Mouse (Mus musculus): ENCODE results near the gene Ccdc50.

Ccdc50 gene

GRCm38 (mm10) chr16:27395251-27396037 is 6.8 kb downstream of the Ccdc50 start:
- DNase-seq (ENCODE audit: low spot score in 2 of 2): no peak

GRCm38 (mm10) chr16:27396951-27397350 is 8.3 kb downstream of the Ccdc50 start:
- DNase-seq (ENCODE audit: low spot score in 2 of 2): no peak

- DNase-seq (ENCODE audit: low spot score in 2 of 2): no peak
These were observed 10.5 kb downstream of the Ccdc50 start for GRCm38 (mm10) chr16:27399026-27399718.

GRCm38 (mm10) chr16:27399719-27400253 is 11.1 kb downstream of the Ccdc50 start:
- DNase-seq (ENCODE audit: low spot score in 2 of 2): no peak

- DNase-seq (ENCODE audit: low spot score in 2 of 2): no peak
These were observed 12.9 kb downstream of the Ccdc50 start for GRCm38 (mm10) chr16:27401579-27401978.

GRCm38 (mm10) chr16:27404107-27404506 is 15.4 kb downstream of the Ccdc50 start:
- no peak for DNase-seq (ENCODE audit: low spot score in 2 of 2)

GRCm38 (mm10) chr16:27416937-27417584 is 28.4 kb downstream of the Ccdc50 start:
- no peak for DNase-seq (ENCODE audit: low spot score in 2 of 2)

GRCm38 (mm10) chr16:27417632-27418031 is 29.0 kb downstream of the Ccdc50 start:
- DNase-seq (ENCODE audit: low spot score in 2 of 2): no peak

- no peak for DNase-seq (ENCODE audit: low spot score in 2 of 2)
These were observed 32.3 kb downstream of the Ccdc50 start for GRCm38 (mm10) chr16:27420982-27421381.

- no peak for DNase-seq (ENCODE audit: low spot score in 2 of 2)
These were observed 46.4 kb downstream of the Ccdc50 start for GRCm38 (mm10) chr16:27435034-27435433.

- no peak for DNase-seq (ENCODE audit: low spot score in 2 of 2)
These were observed 55.3 kb downstream of the Ccdc50 start for GRCm38 (mm10) chr16:27443941-27444340.

GRCm38 (mm10) chr16:27449360-27449759 is 60.7 kb downstream of the Ccdc50 start:
- DNase-seq (ENCODE audit: low spot score in 2 of 2): no peak

- no peak for DNase-seq (ENCODE audit: low spot score in 2 of 2)
These were observed 62.0 kb downstream of the Ccdc50 start for GRCm38 (mm10) chr16:27450655-27451054.

GRCm38 (mm10) chr16:27453396-27453795 is 64.7 kb downstream of the Ccdc50 start:
- no peak for DNase-seq (ENCODE audit: low spot score in 2 of 2)

GRCm38 (mm10) chr16:27453823-27454222 is 65.2 kb downstream of the Ccdc50 start:
- no peak for DNase-seq (ENCODE audit: low spot score in 2 of 2)

- DNase-seq (ENCODE audit: low spot score in 2 of 2): peak; percentile 12 to 71
These were observed 68.6 kb downstream of the Ccdc50 start for GRCm38 (mm10) chr16:27457273-27457672.

GRCm38 (mm10) chr16:27468731-27469130 is 80.1 kb downstream of the Ccdc50 start:
- DNase-seq (ENCODE audit: low spot score in 2 of 2): peak in 1 of 2 experiments; percentile 16

GRCm38 (mm10) chr16:27471389-27471788 is 82.7 kb downstream of the Ccdc50 start:
- no peak for DNase-seq (ENCODE audit: low spot score in 2 of 2)

GRCm38 (mm10) chr16:27483834-27484233 is 95.2 kb downstream of the Ccdc50 start:
- no peak for DNase-seq (ENCODE audit: low spot score in 2 of 2)
